Mouse (Mus musculus) inflammation-experienced regulatory T-cells, adult 16 weeks (primary cell): ENCODE data around the gene Naa50. TPM values are rescaled to one million over a fixed set of nuclear protein-coding genes. Genes with fewer than 3 reads are reported as not detected.

Experiments used
- polyA plus RNA-seq: library from polyadenylated mRNA; unstranded; fragments of 100-300 nt; shearing (Covaris generic); gene quantifications from one replicate; pipeline ENCODE4 v1.2.1, GENCODE M21; 2017

Gene Naa50
- 51.1 TPM for polyA plus RNA-seq

GRCm38 (mm10) chr16:44139536-44140185 is at the start of gene Naa50, which contains the start of gene Atp6v1a:
TSS of gene Naa50 (plus strand) at chr16:44139830.
TSS of gene Atp6v1a (minus strand) at chr16:44139705.

GRCm38 (mm10) chr16:44173155-44173941 is 33.7 kb downstream of the Naa50 start, which contains the start of gene Usf3:
TSS of gene Usf3 (plus strand) at chr16:44173246.

Other genes starting within 250 kb of the Naa50 start
- gene Qtrt2, start 213.0 kb upstream of the Naa50 start, polyA plus RNA-seq: 27.6 TPM
- gene Zdhhc23, start 160.0 kb upstream of the Naa50 start, polyA plus RNA-seq: 4.0 TPM
- gene Gramd1c, start 76.5 kb upstream of the Naa50 start, polyA plus RNA-seq: 6.4 TPM
- gene Atp6v1a, start 125 bp upstream of the Naa50 start, polyA plus RNA-seq: 39.2 TPM
- gene Usf3, start 33.4 kb downstream of the Naa50 start, polyA plus RNA-seq: 2.2 TPM
- gene Sidt1, start 193.4 kb downstream of the Naa50 start, polyA plus RNA-seq: 51.1 TPM
- 49.0 TPM for gene Spice1, start 207.3 kb downstream of the Naa50 start, polyA plus RNA-seq